Mouse (Mus musculus): ENCODE results near the gene Sh3rf1. TPM values are rescaled to one million over a fixed set of nuclear protein-coding genes. Genes with fewer than 3 reads are reported as not detected.

The Sh3rf1 gene
- polyA plus RNA-seq, 1 experiment: 18.3 TPM

GRCm38 (mm10) chr8:61390307-61391057, 166.8 kb downstream of the Sh3rf1 start:
- 79% methylated on average over 18 of the region's 18 CpGs for WGBS
- Histone ChIP-seq H3K27ac (ENCODE audit: insufficient read depth, low read depth, low read length) (peak overlapping the region; percentile 24; the same call in 1 of the 2 replicates), H3K4me1 (ENCODE audit: control insufficient read depth, insufficient read depth, insufficient read length, low read length) (peaks cover 6% of the 10 kb centered on the region), H3K36me3 (ENCODE audit: control insufficient read depth, insufficient read depth, low read length) (peaks cover 33% of the 10 kb centered on the region), H3K4me3 (ENCODE audit: low read depth, low read length) (no peak overlapping the region), H3K27me3 (ENCODE audit: control insufficient read depth, insufficient read depth, low read length) (no peaks in the 10 kb centered on the region)
- TF ChIP-seq CTCF (IDR thresholded peaks at IDR 0.05; ENCODE audit: extremely low read depth, insufficient read length, insufficient replicate concordance, low read depth, low read length) (no peak), POLR2A (IDR thresholded peaks at IDR 0.05; ENCODE audit: low read depth, low read length) (no peak)

- no peak for TF ChIP-seq CTCF (IDR thresholded peaks at IDR 0.05; ENCODE audit: extremely low read depth, insufficient read length, insufficient replicate concordance, low read depth, low read length)
- Histone ChIP-seq H3K27me3 (ENCODE audit: control insufficient read depth, insufficient read depth, low read length) (no peaks in the 10 kb centered on the region), H3K4me3 (ENCODE audit: low read depth, low read length) (no peak overlapping the region), H3K27ac (ENCODE audit: insufficient read depth, low read depth, low read length) (peak overlapping the region; percentile 24; the same call in 1 of the 2 replicates), H3K4me1 (ENCODE audit: control insufficient read depth, insufficient read depth, insufficient read length, low read length) (peaks cover 8% of the 10 kb centered on the region), H3K36me3 (ENCODE audit: control insufficient read depth, insufficient read depth, low read length) (peaks cover 30% of the 10 kb centered on the region)
- 68% methylated on average over 13 of the region's 13 CpGs for WGBS
These were observed 167.4 kb downstream of the Sh3rf1 start for GRCm38 (mm10) chr8:61391058-61391434.

- peaks cover 27% of the 10 kb centered on the region for H3K4me1 ChIP-seq (ENCODE audit: control insufficient read depth, insufficient read depth, insufficient read length, low read length)
- 10% methylated on average over 2 of the region's 2 CpGs for WGBS
- H3K27ac ChIP-seq (ENCODE audit: insufficient read depth, low read depth, low read length): peak overlapping the region; percentile 93
- H3K4me3 ChIP-seq (ENCODE audit: low read depth, low read length): no peak overlapping the region
- H3K36me3 ChIP-seq (ENCODE audit: control insufficient read depth, insufficient read depth, low read length): peaks cover 16% of the 10 kb centered on the region
- TF ChIP-seq CTCF (IDR thresholded peaks at IDR 0.05; ENCODE audit: extremely low read depth, insufficient read length, insufficient replicate concordance, low read depth, low read length) (no peak), POLR2A (IDR thresholded peaks at IDR 0.05; ENCODE audit: low read depth, low read length) (no peak)
- H3K27me3 ChIP-seq (ENCODE audit: control insufficient read depth, insufficient read depth, low read length): no peaks in the 10 kb centered on the region
These were observed 173.5 kb downstream of the Sh3rf1 start for GRCm38 (mm10) chr8:61397139-61397538.

- H3K27ac ChIP-seq (ENCODE audit: insufficient read depth, low read depth, low read length): peak overlapping the region; percentile 88
- H3K4me1 ChIP-seq (ENCODE audit: control insufficient read depth, insufficient read depth, insufficient read length, low read length): peaks cover 30% of the 10 kb centered on the region
- H3K4me3 ChIP-seq (ENCODE audit: low read depth, low read length): no peak overlapping the region
- 26% methylated on average over 7 of the region's 7 CpGs for WGBS
- no peaks in the 10 kb centered on the region for H3K27me3 ChIP-seq (ENCODE audit: control insufficient read depth, insufficient read depth, low read length)
- H3K36me3 ChIP-seq (ENCODE audit: control insufficient read depth, insufficient read depth, low read length): peaks cover 13% of the 10 kb centered on the region
- TF ChIP-seq CTCF (IDR thresholded peaks at IDR 0.05; ENCODE audit: extremely low read depth, insufficient read length, insufficient replicate concordance, low read depth, low read length): no peak
- no peak for TF ChIP-seq POLR2A (IDR thresholded peaks at IDR 0.05; ENCODE audit: low read depth, low read length)
These were observed 174.1 kb downstream of the Sh3rf1 start for GRCm38 (mm10) chr8:61397755-61398154.

- Histone ChIP-seq H3K27ac (ENCODE audit: insufficient read depth, low read depth, low read length) (peak overlapping the region; percentile 64), H3K4me1 (ENCODE audit: control insufficient read depth, insufficient read depth, insufficient read length, low read length) (peaks cover 25% of the 10 kb centered on the region), H3K27me3 (ENCODE audit: control insufficient read depth, insufficient read depth, low read length) (no peaks in the 10 kb centered on the region), H3K4me3 (ENCODE audit: low read depth, low read length) (no peak overlapping the region), H3K36me3 (ENCODE audit: control insufficient read depth, insufficient read depth, low read length) (no peaks in the 10 kb centered on the region)
- WGBS: 37% methylated on average over 7 of the region's 7 CpGs
- TF ChIP-seq POLR2A (IDR thresholded peaks at IDR 0.05; ENCODE audit: low read depth, low read length) (no peak), CTCF (IDR thresholded peaks at IDR 0.05; ENCODE audit: extremely low read depth, insufficient read length, insufficient replicate concordance, low read depth, low read length) (no peak)
These were observed 179.2 kb downstream of the Sh3rf1 start for GRCm38 (mm10) chr8:61402861-61403260.

GRCm38 (mm10) chr8:61403266-61404177, 179.8 kb downstream of the Sh3rf1 start:
- Histone ChIP-seq H3K4me1 (ENCODE audit: control insufficient read depth, insufficient read depth, insufficient read length, low read length) (peaks cover 22% of the 10 kb centered on the region; the same call in 1 of the 2 replicates), H3K36me3 (ENCODE audit: control insufficient read depth, insufficient read depth, low read length) (no peaks in the 10 kb centered on the region), H3K4me3 (ENCODE audit: low read depth, low read length) (no peak overlapping the region), H3K27me3 (ENCODE audit: control insufficient read depth, insufficient read depth, low read length) (no peaks in the 10 kb centered on the region), H3K27ac (ENCODE audit: insufficient read depth, low read depth, low read length) (peak overlapping the region; percentile 64)
- WGBS: 28% methylated on average over 6 of the region's 6 CpGs
- TF ChIP-seq CTCF (IDR thresholded peaks at IDR 0.05; ENCODE audit: extremely low read depth, insufficient read length, insufficient replicate concordance, low read depth, low read length) (no peak), POLR2A (IDR thresholded peaks at IDR 0.05; ENCODE audit: low read depth, low read length) (no peak)

- no peak overlapping the region for H3K27ac ChIP-seq (ENCODE audit: insufficient read depth, low read depth, low read length)
- WGBS: 57% methylated on average over 3 of the region's 3 CpGs
- no peaks in the 10 kb centered on the region for H3K36me3 ChIP-seq (ENCODE audit: control insufficient read depth, insufficient read depth, low read length)
- peaks cover 17% of the 10 kb centered on the region; the same call in 1 of the 2 replicates for H3K4me1 ChIP-seq (ENCODE audit: control insufficient read depth, insufficient read depth, insufficient read length, low read length)
- H3K27me3 ChIP-seq (ENCODE audit: control insufficient read depth, insufficient read depth, low read length): no peaks in the 10 kb centered on the region
- no peak for TF ChIP-seq CTCF (IDR thresholded peaks at IDR 0.05; ENCODE audit: extremely low read depth, insufficient read length, insufficient replicate concordance, low read depth, low read length)
- no peak for TF ChIP-seq POLR2A (IDR thresholded peaks at IDR 0.05; ENCODE audit: low read depth, low read length)
- H3K4me3 ChIP-seq (ENCODE audit: low read depth, low read length): no peak overlapping the region
These were observed 180.5 kb downstream of the Sh3rf1 start for GRCm38 (mm10) chr8:61404178-61404560.
